Mouse (Mus musculus) right cerebral cortex, postnatal 36 days (tissue): ENCODE results near the gene Gm43951.
A peak's percentile ranks its signal among the peaks of the same experiment; 100 is the strongest.
"Not testable (repeated sequence)": the region's sequence is repeated elsewhere in the genome, so short reads cannot be mapped to it uniquely, and the experiment has no call there.

Experiments
- DNase-seq, 2 experiments: peaks; one replicate each; pipeline ENCODE4 v3.0.0; 2022; ENCODE audit warnings: low spot score in 2 of 2, mixed read lengths in 1 of 2

Gene Gm43951

DNA sequence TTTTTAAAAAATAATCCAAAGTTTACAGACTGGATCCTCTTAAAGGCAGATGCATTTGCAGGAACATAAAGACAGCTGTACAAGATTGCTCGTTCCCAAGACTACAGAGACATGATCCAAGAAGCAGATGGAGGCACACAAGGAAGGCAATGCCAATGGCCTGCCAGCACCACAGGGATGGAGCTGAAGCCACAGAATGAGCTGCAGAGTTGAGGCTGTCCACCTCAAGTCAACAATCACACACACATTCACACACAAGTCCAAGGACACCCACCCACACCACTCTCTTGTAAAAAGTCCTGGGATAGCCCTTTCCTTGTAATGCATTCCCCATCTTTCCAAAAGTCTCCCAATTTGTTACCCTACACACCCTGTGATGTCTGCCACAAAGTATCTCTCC, 3.2 kb downstream of the Gm43951 start:
- no peak for DNase-seq

DNA sequence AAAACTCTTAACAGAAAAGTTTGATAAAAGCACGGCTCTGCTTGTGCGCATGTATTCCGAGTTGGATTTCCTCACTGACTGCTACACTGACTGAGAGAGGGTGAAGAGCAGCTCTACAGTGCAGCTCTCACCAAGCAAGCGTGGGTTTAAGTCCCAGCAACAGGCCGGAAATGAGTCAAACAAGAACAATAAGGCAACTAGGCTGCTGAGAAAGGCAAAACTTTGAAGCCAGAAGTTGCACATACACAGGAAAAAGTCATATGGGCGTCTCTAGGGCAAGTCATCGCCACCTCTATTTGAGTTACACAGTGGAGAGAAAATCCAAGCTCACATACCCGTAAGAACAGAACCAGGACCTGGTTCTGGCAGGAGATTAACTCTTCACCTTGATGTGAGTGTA, 10.1 kb downstream of the Gm43951 start:
- no peak for DNase-seq

DNA sequence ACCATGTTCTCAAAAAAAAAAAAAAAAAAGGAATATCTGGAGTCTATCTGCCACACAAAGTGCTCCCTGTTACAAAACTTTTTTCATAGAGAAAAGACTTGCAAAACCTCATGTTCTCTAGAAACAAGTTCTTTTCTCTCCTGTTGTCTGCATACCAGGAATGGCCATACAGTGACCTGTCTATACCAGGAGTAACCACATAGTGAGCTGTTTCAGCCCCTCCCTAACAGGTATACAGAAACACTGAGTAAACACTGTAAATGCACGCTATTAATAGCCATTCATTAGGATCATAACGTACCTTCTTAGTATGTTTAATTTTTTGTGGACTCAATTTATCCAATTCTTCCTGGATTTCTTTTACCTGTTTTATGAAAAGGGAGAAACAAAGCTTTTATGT, 12.4 kb downstream of the Gm43951 start:
- DNase-seq = no peak

DNA sequence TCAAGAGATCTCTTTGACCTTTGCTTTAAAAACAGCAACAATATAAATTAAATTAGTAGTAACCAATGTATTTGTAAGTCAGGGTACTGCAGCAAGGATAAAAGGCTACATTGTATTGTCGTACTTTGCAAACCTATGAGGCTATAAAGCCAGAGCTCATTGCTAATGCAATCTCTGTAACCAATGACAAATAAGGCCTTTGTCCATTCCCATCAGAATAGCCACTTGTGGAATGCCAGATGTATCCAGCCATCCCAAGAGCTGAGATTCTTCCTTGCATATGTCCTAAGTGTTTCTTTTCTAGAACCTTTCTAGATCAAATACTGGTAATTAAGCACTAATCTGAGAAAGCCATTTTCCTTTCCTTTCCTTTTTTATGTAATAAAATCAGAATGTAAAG, 15.8 kb downstream of the Gm43951 start:
- DNase-seq = no peak

DNA sequence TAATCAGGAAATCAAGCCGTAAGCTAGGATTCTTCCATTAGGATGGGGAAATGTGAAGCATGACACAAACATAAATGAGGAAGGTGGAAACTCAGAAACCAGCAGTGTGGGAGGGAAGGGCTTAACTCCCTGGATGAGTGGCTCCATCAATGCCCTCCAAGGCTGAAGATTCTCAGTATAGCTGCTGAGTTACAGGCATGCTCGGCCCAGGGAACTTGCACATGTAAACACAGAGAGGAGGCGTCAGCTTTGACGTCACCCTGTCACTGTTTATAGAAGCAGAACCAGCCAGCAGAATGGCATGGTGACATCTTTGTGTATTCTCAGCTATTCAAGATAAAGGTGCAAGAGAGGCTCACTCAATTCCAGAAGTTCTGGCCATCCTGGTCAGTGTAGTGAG, 22.4 kb downstream of the Gm43951 start:
- no peak for DNase-seq

DNA sequence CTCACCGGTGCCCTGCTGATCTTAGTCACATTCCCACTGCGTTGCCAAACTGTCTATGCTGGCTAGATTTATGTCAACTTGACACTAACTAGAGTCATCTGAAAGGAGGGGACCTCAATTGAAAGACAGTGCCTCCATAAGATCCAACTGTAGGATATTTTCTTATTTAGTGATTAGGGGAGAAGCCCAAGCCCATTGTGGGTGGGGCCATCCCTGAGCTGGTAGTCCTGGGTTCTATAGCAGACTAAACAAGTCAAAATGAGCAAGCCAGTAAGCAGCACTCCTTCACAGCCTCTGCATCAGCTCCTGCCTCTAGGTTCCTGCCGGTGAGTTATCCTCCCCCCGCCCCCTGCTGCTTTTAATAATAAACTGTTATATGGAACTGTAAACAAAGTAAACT, 25.5 kb downstream of the Gm43951 start:
- DNase-seq = no peak

DNA sequence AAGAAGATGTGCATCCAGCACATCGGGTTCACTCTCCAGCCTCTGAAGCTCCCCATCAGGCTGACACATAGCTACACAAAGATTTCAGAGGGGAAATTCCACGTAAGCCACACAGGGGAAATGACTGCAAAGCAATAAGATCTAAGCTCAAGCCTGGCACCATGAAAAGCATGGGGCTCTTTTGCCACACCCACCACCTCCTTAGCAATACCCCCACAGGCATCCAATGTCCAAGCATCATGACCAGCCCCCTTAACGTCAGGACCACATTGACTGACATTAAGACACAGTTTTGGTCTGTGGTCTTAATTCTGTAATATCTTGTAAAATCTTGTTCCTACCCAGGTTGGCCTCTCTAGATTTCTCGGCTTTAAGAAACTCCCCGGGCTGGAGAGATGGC, 26.1 kb downstream of the Gm43951 start:
- no peak for DNase-seq

DNA sequence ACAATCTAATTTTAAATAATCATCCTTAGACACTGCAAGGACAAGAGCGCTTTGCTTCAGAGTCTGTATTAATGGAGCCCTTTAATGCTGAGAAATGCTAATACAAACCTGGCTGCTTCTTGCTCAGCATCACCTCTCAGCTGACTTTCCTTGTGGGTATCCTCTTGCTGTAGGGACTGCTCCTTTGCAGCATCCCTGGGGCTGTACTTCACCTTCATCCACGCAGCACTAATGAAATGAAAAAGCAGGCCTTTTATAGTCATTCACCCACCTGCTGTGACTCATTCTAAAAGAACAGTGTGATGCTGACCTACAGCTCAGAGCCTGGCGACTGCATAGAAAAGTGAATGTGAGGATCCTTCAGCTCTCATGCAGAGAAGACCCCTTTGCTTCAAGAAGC, 30.1 kb downstream of the Gm43951 start:
- no peak for DNase-seq

DNA sequence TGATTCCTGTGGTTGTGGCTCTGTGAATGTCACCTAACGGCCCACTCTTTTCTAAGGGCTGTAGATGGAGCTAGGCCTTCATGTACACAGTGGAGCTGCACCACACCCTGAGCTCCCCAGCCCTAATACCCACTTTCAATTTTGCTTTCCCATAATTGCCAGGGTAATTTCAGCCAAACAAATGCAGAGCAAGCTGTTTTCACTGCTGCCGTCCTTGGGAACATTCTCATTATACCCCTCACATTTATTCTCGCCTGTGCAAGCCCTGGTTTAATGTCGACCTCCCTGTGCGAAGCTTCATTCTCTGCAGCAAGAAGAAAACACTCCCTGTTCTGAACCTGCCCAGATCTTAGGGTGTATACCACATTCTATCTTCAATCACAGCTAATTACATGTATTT, 30.7 kb downstream of the Gm43951 start:
- no peak for DNase-seq

DNA sequence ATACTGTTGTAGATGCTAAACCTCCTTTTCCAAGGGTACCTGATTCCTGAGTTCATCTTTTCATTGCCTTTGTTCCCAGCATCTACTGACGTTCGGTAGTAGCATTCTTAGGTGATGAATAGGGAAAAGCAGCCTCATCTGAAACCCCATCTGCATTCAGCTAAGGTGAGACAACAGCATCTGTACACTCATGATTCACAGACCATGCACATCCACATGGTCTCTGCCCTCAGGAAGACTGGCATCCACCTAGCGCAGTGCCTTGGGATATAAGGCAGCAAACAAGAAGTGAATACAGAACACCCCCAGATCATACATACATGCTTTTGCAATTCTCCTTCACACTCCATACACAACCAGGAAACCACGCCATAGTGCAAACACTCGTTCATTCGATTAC, 31.9 kb downstream of the Gm43951 start:
- DNase-seq = no peak

DNA sequence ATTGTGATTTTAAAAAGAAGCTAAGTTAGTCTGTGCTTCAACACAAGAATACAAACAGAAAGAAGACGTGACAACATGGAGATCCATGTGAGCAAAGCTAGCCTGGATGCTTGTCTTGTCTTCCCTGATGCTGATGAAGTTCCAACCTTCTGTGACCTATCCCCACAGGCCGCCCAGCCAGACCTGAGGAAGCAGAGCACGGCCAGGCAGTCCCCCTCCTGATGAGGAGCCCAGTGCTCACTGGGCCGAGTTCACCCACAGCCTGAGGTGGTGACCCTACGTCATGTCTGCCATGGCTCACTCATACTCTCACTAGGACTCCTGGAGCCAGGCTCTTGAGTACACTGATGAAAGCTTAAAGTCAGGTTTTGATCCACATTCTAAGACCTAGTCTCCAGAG, 33.1 kb downstream of the Gm43951 start:
- no peak for DNase-seq

DNA sequence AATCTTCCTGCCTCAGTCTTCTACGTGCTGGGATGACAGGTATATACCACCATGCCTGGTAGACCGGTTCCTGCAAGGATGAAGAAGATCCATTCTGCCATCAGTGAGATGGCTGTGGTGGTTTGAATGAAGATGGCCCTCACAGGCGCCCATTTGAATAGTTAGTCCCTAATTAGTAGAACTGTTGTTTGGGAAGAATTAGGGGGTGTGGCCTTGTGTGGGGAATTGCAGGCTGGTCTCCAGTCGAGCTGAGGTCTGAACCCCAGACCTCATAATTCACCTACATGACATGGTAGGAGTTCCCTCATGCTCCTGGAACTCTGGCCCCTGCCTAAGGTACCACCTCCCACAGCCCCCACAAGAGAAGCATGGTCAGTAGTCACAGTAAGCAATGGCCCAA, 34.7 kb downstream of the Gm43951 start:
- DNase-seq = not testable (repeated sequence)

DNA sequence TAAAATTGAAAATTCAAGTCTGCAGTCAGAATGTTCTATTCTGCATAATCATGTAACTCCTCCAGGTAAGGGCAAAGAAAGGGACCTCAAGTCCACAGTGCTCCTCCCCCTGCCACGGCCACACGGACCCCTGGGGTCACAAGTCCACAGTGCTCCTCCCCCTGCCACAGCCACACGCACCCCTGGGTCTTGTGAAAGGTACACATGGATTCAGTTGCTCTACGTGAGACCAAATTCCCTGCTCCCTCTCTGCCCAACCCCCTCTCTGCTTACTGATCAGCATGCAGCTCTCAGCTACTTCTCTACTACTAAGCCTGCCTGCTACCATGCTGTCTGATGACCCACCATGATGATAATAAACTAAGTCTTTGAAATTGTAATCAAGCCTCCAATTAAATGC, 36.8 kb downstream of the Gm43951 start:
- no peak for DNase-seq

DNA sequence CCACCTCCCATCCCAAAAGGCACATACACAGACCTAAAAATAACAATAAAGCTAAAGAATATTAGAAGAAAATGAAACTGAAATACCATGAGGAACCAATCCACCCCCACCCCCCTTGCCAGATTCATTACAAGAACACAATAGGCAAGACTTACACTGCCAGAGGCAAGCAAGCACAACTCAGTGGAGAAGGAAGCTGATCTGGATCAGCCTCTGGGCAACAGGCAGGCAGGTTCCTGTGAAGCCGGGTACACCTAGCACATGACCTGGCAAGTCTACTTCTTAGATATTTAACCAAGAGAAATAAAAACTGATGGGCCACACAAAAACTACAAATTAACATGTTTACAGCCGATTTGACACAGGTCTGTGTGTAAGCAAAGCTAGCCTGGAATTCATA, 43.4 kb downstream of the Gm43951 start:
- no peak for DNase-seq

DNA sequence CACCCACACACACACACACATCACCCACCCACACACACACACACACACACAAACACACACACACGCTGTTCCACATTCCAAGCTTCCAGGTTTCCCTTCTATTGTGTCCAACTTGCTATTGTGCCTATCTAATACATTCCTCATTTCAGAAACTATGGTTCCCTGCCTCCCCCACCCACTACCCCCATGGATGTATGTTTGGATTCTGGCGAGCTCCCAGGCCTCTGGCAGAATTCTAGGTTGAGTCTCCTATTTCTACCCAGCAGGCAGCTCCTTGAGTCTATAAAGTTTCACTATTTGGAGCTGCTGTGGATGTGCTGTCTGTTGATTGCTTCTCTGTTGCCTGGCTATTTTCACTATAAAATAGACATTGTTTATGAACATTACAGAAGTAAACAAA, 50.0 kb downstream of the Gm43951 start:
- peak in 1 of 2 experiments; percentile 32 for DNase-seq

DNA sequence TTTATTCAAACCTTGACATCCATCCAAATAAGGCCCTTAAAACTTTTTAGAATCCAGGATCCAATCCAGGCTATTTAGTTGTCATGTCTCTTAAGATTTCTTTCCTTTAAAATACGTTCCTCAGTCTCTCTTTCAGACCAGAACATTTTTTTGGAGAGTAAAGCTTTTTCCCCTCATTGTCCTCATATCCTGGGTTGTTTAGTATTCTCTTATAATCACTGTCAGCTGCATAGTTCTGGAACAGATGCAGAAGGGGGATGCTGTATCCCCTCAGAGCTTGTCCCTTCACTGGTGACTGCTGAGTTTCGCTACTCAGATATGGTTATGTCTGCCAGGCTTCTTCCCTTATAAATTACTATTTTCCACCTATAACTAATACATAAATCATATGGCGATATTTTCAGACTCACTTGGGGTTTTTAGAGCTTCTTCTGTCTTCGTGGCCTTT, 50.6 kb downstream of the Gm43951 start:
- DNase-seq = no peak

DNA sequence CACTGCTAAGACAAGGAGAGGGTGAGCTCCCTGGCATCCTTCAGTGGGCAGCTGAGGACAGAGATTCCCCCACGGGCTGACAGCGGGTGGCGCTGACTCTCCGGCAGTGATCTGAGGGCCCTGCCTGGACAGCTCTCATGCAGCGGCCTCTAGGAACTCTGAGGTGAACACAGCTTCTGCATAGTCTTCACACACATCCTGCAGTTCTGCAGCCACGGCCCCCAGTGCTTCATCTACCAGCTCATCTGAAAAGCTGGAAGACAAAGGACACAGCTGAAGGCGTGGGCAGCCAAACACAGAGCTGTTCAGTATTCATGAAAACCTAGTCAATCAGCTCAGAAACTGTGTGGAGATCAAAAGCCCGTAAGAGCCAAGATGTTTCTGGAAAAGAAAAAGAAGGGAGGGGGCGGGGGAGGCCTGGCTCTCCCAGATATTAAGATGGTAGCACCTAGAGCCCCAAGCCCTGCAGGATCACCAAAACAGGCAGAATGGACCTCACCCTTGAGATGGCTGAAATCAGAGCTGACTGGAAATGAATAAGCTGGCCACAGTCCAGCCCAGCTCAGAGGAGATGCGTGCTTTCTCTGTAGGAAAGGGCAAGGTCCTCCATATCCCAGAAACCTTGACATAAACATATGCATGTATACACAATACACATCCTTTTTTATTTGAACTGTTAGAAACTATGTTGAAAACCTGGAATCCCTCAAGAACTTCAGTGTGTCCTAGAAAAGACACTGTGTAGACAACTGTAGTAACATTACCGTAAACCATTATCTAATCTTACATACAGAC, 51.3 kb downstream of the Gm43951 start:
- DNase-seq = peak; percentile 54 to 66
